Mouse (Mus musculus) neural tube, embryonic 14.5 days (tissue): ENCODE data around the gene Farp1. TPM values are rescaled to one million over a fixed set of nuclear protein-coding genes. Genes with fewer than 3 reads are reported as not detected.

Experiments
- ATAC-seq: fragments of 200-750 bp; cut with Nextera tagmentation; 2 replicates; pipeline ENCODE4 v1.8.0; 2017; ENCODE audit warnings: low read depth, mild to moderate bottlenecking, moderate TSS enrichment, moderate library complexity
- H3K27ac ChIP-seq: fragments of 300-500 bp; sonication (generic); 2 replicates; pipeline ENCODE4 v1.5.1; 2014; ENCODE audit warnings: low read depth, mild to moderate bottlenecking, control low read depth, low read length, moderate library complexity, mixed read lengths
- H3K27me3 ChIP-seq: fragments of 300-500 bp; sonication (generic); 2 replicates; pipeline ENCODE4 v1.6.1; 2014; ENCODE audit warnings: low read length; ENCODE audit not compliant: control insufficient read depth, insufficient read depth
- H3K36me3 ChIP-seq: fragments of 300-500 bp; sonication (generic); 2 replicates; pipeline ENCODE4 v1.6.1; 2014; ENCODE audit warnings: low read length, mixed read lengths; ENCODE audit not compliant: control insufficient read depth, insufficient read depth
- H3K4me1 ChIP-seq: fragments of 300-500 bp; sonication (generic); 2 replicates; pipeline ENCODE4 v1.6.1; 2014; ENCODE audit warnings: low read length; ENCODE audit not compliant: control insufficient read depth, insufficient read depth
- H3K4me2 ChIP-seq: fragments of 300-500 bp; sonication (generic); 2 replicates; pipeline ENCODE4 v1.6.1; 2014; ENCODE audit warnings: mild to moderate bottlenecking, low read depth, low read length, control low read depth
- H3K4me3 ChIP-seq: fragments of 300-500 bp; sonication (generic); 2 replicates; pipeline ENCODE4 v1.5.1; 2014; ENCODE audit warnings: low read depth, low read length, control low read depth, mixed read lengths
- H3K9ac ChIP-seq: fragments of 300-500 bp; sonication (generic); replicated peaks from 2 replicates; pipeline ENCODE4 v1.6.1; 2014; ENCODE audit warnings: low read depth, mild to moderate bottlenecking, control low read depth, low read length, mixed read lengths
- H3K9me3 ChIP-seq: fragments of 300-500 bp; sonication (generic); 2 replicates; pipeline ENCODE4 v1.6.1; 2016; ENCODE audit warnings: low read length; ENCODE audit not compliant: control insufficient read depth
- WGBS: fragments of 180-500 bp; shearing (Covaris S2); extraction: QIAGEN DNeasy Blood & Tissue Kit; methylation state at CpG from one replicate; pipeline ENCODE4 v1.1.7; 2014; 5-methylcytosine and 5-hydroxymethylcytosine counted together
- polyA plus RNA-seq: library from polyadenylated mRNA; unstranded; fragments of >200 nt; fragmentation: Nextera tagmentation; extraction: Ambion mirVana; gene quantifications from 2 replicates; pipeline ENCODE4 v1.2.1, GENCODE M21; 2014

The Farp1 gene
- polyA plus RNA-seq, 1 experiment from 2014 or later: 34.9 TPM

GRCm38 (mm10) chr14:121097640-121098435 is 62.8 kb downstream of the Farp1 start:
- ATAC-seq: no peak
- Histone ChIP-seq H3K27ac (no peak overlapping the region), H3K4me1 (no peaks in the 10 kb centered on the region), H3K9ac (no peak overlapping the region), H3K36me3 (no peaks in the 10 kb centered on the region), H3K27me3 (no peaks in the 10 kb centered on the region), H3K4me2 (no peak overlapping the region), H3K9me3 (no peaks in the 10 kb centered on the region), H3K4me3 (no peak overlapping the region)
- WGBS: 82% methylated on average over 12 of the region's 12 CpGs

- no peaks in the 10 kb centered on the region for H3K4me1 ChIP-seq
- H3K9ac ChIP-seq: no peak overlapping the region
- no peaks in the 10 kb centered on the region for H3K27me3 ChIP-seq
- H3K27ac ChIP-seq: no peak overlapping the region
- 90% methylated on average over 8 of the region's 8 CpGs for WGBS
- no peaks in the 10 kb centered on the region for H3K9me3 ChIP-seq
- no peak for ATAC-seq
- no peak overlapping the region for H3K4me3 ChIP-seq
- H3K36me3 ChIP-seq: no peaks in the 10 kb centered on the region
- H3K4me2 ChIP-seq: no peak overlapping the region
Measured at GRCm38 (mm10) chr14:121099120-121099519, 64.1 kb downstream of the Farp1 start.

GRCm38 (mm10) chr14:121099876-121100275 is 64.9 kb downstream of the Farp1 start:
- H3K36me3 ChIP-seq: no peaks in the 10 kb centered on the region
- no peak overlapping the region for H3K4me3 ChIP-seq
- no peak for ATAC-seq
- H3K9ac ChIP-seq: no peak overlapping the region
- WGBS: 63% methylated on average over 2 of the region's 2 CpGs
- H3K27ac ChIP-seq: no peak overlapping the region
- H3K9me3 ChIP-seq: no peaks in the 10 kb centered on the region
- no peaks in the 10 kb centered on the region for H3K27me3 ChIP-seq
- no peaks in the 10 kb centered on the region for H3K4me1 ChIP-seq
- H3K4me2 ChIP-seq: no peak overlapping the region

GRCm38 (mm10) chr14:121100829-121101228 is 65.8 kb downstream of the Farp1 start:
- Histone ChIP-seq H3K4me3 (no peak overlapping the region), H3K4me2 (no peak overlapping the region), H3K4me1 (no peaks in the 10 kb centered on the region), H3K27ac (no peak overlapping the region), H3K36me3 (no peaks in the 10 kb centered on the region), H3K9ac (no peak overlapping the region), H3K9me3 (no peaks in the 10 kb centered on the region), H3K27me3 (no peaks in the 10 kb centered on the region)
- WGBS: 52% methylated on average over 2 of the region's 2 CpGs
- no peak for ATAC-seq

GRCm38 (mm10) chr14:121101531-121101930 is 66.5 kb downstream of the Farp1 start:
- Histone ChIP-seq H3K27ac (no peak overlapping the region), H3K36me3 (no peaks in the 10 kb centered on the region), H3K4me2 (no peak overlapping the region), H3K4me3 (no peak overlapping the region), H3K4me1 (no peaks in the 10 kb centered on the region), H3K9ac (no peak overlapping the region), H3K9me3 (no peaks in the 10 kb centered on the region), H3K27me3 (no peaks in the 10 kb centered on the region)
- 81% methylated on average over 5 of the region's 5 CpGs for WGBS
- ATAC-seq: no peak

GRCm38 (mm10) chr14:121102599-121102998 is 67.6 kb downstream of the Farp1 start:
- no peaks in the 10 kb centered on the region for H3K9me3 ChIP-seq

GRCm38 (mm10) chr14:121103459-121103858 is 68.5 kb downstream of the Farp1 start:
- H3K9ac ChIP-seq: no peak overlapping the region
- H3K4me3 ChIP-seq: no peak overlapping the region
- H3K4me2 ChIP-seq: no peak overlapping the region
- H3K9me3 ChIP-seq: no peaks in the 10 kb centered on the region
- 0 out of 2 replicates have a peak, but pooled peaks cover 3% of the 10 kb centered on the region for H3K4me1 ChIP-seq
- H3K27ac ChIP-seq: no peak overlapping the region
- H3K27me3 ChIP-seq: no peaks in the 10 kb centered on the region
- H3K36me3 ChIP-seq: no peaks in the 10 kb centered on the region
- ATAC-seq: no peak
- 67% methylated on average over 9 of the region's 9 CpGs for WGBS

More at GRCm38 (mm10) chr14:121102599-121102998, 67.6 kb downstream of the Farp1 start:
- ATAC-seq: no peak
- WGBS: 84% methylated on average over 5 of the region's 5 CpGs
- Histone ChIP-seq H3K9ac (no peak overlapping the region), H3K4me2 (no peak overlapping the region), H3K4me1 (no peaks in the 10 kb centered on the region), H3K27me3 (no peaks in the 10 kb centered on the region), H3K27ac (no peak overlapping the region), H3K36me3 (no peaks in the 10 kb centered on the region), H3K4me3 (no peak overlapping the region)

GRCm38 (mm10) chr14:121104760-121105329 is 69.8 kb downstream of the Farp1 start:
- Histone ChIP-seq H3K4me3 (no peak overlapping the region), H3K36me3 (no peaks in the 10 kb centered on the region), H3K9me3 (no peaks in the 10 kb centered on the region), H3K9ac (no peak overlapping the region), H3K27ac (no peak overlapping the region), H3K4me2 (no peak overlapping the region), H3K4me1 (peaks cover 8% of the 10 kb centered on the region; the same call in 1 of the 2 replicates), H3K27me3 (no peaks in the 10 kb centered on the region)
- 81% methylated on average over 7 of the region's 7 CpGs for WGBS
- no peak for ATAC-seq

- ATAC-seq: 0 out of 2 replicates have a peak, but pooled peaks have one; percentile 42
- WGBS: 70% methylated on average over 4 of the region's 4 CpGs
- Histone ChIP-seq H3K27me3 (no peaks in the 10 kb centered on the region), H3K9ac (no peak overlapping the region), H3K4me1 (peaks cover 8% of the 10 kb centered on the region; the same call in 1 of the 2 replicates), H3K27ac (no peak overlapping the region), H3K4me3 (no peak overlapping the region), H3K36me3 (no peaks in the 10 kb centered on the region), H3K9me3 (no peaks in the 10 kb centered on the region), H3K4me2 (no peak overlapping the region)
Measured at GRCm38 (mm10) chr14:121106906-121107305, 71.9 kb downstream of the Farp1 start.
